Mouse (Mus musculus): ENCODE measurements at regions not wholly inside any gene's neighbourhood (a gene's known extent, or its start where the extent isn't known, plus 50 kb on each side); places are given as distances from the start of the nearest gene placed in this dataset.
"Not testable (repeated sequence)": the region's sequence is repeated elsewhere in the genome, so short reads cannot be mapped to it uniquely, and the experiment has no call there.

DNA sequence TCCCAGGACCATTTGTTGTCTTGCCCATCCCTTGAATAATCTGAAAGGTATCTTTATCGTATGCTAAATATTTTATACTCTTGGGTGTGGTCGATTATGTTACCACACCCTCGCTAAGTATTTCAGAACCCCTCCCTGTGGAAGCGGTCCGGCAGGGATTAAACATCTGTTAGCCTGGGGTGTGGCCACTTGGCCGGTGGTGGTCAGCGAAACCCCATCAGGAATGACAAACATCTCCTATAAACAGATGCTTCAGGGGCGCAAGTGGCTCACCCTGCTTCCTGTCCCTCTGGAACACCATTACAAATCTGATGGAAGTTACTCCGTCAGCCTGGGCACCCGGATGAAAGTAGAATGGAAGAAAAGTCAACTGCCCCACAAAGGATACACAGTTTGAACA lies 119.8 kb upstream of the Dyrk2 start:
- DNase-seq (ENCODE audit: low read depth in 1 of 2, low spot score in 2 of 2), result no peak

DNA sequence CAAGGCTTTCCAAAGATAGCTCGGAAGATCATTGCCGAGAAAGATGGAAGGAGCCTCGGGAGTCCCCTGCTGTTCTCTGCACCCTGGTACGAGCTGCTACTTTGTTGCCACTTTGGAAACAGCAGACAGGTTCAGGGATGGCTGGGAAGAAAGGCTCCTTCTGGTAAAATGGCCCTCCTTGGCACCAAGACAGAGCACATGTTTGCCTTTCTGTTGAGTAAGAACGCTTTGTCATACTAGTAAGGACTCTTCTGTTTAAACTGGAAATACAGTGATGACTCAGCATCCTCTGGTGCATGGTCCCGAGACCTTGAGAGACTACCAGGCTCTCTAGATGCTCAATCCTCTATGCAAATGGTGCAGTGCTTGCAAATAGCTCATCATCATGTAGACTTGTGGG lies 118.2 kb upstream of the Dyrk2 start:
- no peak for DNase-seq (ENCODE audit: low read depth in 1 of 2, low spot score in 2 of 2)

DNA sequence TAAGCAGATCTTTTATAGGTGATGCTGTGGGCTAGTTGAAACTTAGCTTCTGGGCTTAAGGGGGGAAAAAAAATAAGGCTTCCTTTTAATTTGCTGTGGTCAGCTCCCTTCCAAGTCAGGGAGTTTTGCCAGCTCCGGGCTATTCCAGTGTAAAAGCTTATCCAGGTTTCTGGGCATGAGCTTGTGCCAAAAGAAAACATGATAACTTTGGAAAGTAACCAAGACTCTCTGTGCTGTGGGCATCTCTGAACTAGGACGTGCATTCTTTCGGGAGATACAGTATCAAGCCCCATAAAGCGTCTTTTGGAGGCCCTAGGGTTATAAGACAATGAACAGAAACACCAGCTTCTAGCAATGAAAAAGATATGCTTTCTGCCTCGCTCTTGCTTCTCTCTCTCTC lies 114.6 kb upstream of the Dyrk2 start:
- DNase-seq (ENCODE audit: low read depth in 1 of 2, low spot score in 2 of 2), result no peak

DNA sequence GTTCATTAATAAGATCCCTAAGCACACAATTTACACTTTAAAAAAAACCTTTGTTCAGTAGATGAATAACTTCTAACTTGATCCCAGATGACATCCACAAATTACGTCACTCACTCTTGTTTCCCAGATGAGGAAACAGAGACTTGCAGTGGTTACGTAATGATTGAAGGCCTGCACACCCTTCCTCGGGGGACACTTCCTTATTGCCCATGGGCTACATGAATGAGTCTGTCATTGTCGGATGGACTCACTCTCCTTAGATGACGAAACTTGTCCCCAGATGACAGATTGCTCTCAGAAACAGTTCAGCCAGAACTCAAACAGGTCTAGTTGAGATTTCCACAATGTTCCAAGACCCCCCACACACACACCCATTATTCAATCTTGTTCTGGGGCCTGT lies 111.4 kb upstream of the Dyrk2 start:
- peak in 1 of 2 experiments; percentile 10 for DNase-seq (ENCODE audit: low read depth in 1 of 2, low spot score in 2 of 2)

DNA sequence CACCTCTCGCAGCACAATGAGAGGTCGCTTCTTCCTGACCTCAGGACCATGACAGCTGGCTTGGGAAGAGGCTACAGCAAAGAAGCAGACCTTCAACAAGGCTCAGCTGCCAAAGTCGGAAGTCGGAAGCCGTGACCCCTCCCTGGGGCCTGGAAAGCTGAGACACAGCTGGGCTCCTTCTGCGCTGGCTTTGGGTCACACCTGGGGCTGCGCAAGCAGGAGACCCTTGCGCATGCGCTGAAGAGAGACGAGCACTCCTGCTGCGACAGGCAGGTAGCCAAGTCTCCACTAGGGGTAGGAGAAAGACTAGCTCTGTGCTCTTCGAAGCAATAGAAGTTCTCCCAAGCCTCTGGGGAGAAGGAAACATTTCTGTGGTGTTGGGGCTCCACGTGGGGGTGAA lies 109.3 kb upstream of the Dyrk2 start:
- no peak for DNase-seq (ENCODE audit: low read depth in 1 of 2, low spot score in 2 of 2)

DNA sequence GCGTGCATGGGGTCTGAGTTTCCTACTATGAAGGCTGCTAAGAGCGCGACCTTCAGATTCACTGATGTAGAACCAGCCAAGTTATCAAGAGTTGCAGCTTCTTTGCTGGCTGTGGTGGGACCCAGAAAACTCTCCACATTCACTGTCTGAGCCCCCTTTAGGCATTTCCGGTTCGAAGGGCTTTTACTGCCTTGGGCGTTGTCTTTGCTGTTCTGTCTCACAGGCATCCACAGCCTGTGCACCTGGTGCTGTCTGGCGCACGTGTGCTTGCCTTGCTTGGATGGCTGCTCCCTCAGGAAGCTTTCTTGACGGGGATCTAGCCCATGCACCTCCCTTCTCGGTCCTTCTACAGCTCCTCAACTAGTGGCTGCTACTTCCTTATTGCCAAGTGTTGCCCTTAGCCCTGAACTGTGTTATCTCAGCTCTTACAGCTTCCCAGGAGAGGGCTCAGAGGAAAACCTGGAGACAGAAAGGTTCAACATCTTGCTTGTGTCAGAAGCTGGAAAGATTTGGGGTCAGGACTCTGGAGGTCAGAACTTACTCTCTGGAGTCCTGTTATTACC lies 108.3 kb upstream of the Dyrk2 start:
- DNase-seq (ENCODE audit: low read depth in 1 of 2, low spot score in 2 of 2), result no peak

DNA sequence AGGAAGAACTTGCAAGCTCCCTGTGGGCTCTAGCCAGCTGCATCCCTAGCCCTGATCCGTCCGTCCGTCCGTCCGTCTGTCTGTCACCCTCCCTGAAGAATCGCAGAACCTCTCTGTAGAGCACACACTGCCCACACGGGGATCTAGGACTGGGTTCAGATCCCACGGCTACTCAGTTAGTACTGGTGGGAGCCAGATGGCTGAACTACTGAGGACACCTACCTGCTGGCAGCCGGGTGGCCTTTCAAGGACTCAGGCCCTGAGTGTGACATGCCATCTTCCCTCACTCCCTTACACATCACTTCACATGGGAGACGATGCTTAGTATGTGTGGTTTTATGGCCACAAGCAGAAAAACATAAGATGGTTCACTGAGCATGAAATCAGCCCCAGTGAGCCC lies 106.4 kb upstream of the Dyrk2 start:
- DNase-seq (ENCODE audit: low read depth in 1 of 2, low spot score in 2 of 2), result no peak

DNA sequence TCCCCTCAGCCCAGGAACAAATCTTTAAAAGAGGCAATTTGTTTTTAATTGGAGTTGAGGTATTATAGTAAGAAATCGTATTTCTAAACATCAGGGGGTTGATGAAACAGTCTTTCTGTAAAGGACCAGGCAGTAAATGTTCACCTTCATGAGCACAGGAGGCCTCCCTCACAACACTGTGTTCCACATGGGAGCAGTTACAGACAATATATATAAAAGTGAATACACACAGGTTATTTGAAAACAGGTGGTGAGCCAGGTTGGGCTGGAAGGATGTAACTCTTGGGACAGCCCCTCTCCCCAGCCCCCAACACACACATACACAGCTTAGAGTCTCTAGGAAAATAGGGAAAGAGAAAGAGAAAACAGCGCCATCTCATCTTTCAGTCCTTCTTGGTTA lies 105.8 kb upstream of the Dyrk2 start:
- DNase-seq (ENCODE audit: low read depth in 1 of 2, low spot score in 2 of 2), result no peak

DNA sequence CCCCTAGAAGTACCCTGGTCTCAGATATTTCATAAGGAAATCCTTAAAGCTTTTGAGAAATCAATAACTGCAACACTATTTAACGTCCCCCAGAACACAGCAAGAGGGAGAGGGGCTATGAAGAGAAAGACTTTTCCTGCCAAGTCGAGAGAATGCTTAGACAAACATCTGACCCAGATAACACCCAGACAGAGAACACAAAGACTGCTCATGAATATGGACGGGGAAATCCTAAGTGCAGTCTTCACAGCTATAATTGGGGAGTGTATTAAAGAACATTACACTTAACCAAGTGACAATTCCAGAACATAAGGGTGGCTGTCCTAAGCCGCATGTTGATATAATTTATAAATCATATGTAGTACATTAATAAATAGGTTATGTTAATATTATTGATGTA lies 103.3 kb upstream of the Dyrk2 start:
- DNase-seq (ENCODE audit: low read depth in 1 of 2, low spot score in 2 of 2), result no peak

DNA sequence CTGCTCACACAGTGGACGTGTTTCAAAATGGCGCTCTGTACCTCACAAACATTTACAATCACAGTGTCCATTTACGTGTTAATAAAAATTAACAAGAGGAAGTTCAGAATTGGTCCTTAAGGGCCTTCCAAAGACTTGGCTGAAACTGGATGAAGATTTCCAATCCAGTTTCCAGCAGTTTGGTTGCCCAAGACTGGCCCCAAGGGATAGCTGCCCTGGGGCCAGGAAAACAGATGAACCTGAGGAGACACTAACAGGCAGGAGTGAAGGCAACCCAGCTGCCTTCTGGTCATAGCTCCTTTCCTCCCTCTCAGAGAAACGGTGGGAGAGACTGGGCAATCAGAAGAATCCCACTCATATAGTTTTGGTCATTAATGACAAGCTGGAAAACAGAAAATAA lies 102.6 kb upstream of the Dyrk2 start:
- DNase-seq (ENCODE audit: low read depth in 1 of 2, low spot score in 2 of 2), result no peak

DNA sequence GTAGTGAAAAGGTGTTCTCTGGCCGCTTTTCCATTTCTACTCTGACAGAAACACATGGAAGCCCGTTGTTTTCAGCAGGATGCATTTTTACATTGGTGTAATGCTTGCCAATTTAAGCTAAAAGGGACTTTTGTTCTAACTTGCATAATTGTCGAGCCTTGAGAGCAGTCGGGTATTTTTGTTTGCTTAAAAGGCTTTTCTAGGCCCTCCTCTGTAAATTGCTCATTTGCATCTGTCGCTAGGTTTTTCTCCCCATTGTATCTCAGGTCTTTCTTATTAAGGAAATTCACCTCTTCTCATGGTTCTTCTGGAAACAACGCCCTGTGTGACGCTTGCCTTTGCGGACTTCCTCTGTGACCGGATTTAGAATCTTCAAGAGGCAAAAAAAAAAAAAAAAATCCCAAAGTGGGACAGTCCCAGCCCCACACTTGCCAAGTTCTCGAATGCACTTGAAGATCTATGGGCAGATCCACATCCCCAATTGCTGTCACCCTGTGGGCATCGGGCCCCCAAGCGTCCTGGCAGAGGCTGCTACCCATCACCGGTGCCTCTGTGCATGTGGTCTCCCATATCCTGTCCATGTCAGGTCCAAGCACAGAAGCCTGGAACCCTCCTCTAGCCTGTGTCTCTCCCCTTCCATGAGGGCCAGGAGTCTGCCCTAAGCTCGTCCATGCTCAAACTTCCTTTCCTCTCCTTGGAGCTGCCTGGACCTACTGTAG lies 100.6 kb upstream of the Dyrk2 start:
- DNase-seq (ENCODE audit: low read depth in 1 of 2, low spot score in 2 of 2), result no peak

DNA sequence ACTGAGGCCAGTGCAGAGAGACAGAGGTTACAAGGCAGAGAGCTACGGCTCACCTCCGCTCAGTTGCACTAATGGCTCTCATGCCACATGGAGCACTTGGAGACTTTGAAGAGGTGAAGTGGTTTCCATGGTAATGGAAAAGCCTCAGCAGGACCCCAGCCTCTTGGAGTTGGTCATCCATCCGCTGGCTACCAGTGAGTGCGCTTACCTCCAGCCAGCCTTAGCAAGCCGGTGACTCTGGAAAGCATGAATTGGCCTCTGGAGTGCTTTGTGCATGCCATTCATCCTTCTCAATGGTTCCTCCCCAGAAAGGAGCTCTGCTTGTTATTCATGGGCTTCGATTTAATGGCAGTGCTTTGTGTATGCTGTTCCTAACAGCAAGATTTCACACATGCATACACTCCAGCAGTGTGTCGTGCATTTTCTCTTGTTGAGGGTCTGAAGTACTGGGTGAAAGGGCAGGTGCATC lies 91.7 kb upstream of the Dyrk2 start:
- DNase-seq (ENCODE audit: low read depth in 1 of 2, low spot score in 2 of 2), result no peak

DNA sequence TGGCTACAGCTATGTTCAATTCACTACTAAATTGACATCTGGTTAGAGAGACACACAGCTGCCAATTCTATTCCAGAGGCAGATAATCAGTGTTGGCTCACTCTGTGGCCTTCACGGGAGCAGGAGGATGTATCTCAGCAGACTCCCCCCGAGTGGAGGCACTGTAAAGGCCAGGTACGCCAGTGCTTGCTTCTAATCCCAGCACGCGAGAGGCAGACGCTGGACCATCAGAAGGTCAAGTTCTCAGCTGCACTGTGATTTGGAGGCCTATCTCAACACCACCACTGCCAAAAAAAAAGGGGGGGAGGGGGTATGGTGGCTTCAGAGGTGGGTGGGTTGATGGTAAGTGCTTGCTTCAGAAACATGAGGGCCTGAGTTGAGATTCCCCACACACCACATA lies 90.1 kb upstream of the Dyrk2 start:
- no peak for DNase-seq (ENCODE audit: low read depth in 1 of 2, low spot score in 2 of 2)

DNA sequence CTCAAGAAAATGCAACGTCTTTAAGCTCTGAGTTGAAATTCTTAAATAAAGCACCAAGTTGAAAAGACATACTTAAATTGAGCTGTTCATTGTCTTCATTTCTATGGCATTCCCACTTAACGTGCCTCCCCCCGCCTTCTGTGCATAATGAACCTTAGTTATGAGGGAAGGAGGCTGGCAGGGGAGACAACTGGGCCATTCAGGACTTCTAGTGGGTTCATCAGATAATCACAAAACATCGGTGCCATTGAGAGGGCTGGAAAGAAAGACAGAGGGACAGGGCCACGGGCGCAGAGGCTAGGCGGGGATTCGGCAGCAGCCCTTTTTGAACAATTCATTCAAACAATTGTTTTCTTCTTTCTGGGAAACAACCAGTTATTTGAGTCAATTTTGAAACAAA lies 89.6 kb upstream of the Dyrk2 start:
- DNase-seq (ENCODE audit: low read depth in 1 of 2, low spot score in 2 of 2), result no peak

DNA sequence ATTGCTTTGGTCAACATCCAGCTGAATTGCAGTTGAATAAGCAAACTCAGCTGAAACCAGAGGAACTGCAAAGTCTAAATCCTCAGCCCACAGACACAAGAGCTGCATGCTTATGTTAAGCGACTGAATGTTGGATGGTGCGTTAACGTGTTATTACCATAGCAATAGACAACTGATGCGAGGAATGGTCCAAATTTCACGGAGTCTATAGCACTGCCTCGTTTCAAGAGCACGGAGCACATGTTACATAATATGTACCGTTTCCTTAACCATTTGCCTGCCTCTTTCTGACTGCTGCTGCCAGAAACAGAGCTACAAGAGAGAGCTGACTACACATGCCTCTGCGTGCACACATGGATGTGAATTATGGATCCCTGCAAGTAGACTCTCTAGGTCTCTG lies 86.3 kb upstream of the Dyrk2 start:
- no peak for DNase-seq (ENCODE audit: low read depth in 1 of 2, low spot score in 2 of 2)

DNA sequence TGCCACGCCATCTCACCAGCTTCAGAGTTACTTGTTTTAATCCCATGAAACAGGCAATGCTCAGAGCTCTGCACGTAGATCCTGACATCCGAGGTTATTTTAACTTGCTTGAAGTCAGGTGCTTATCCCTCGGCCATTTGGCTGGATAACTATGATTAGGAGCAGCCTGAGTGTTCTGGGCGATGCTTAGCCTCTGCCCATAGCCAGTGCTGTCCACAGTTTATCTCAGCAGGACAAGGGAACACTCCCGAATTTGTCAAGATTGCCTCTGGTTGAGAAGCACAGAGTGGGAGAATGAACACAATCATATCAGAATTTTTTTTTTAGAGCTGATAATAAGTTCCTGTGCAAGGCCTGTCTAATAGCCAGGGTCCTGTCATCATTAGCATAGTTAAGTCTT lies 83.4 kb upstream of the Dyrk2 start:
- no peak for DNase-seq (ENCODE audit: low read depth in 1 of 2, low spot score in 2 of 2)

DNA sequence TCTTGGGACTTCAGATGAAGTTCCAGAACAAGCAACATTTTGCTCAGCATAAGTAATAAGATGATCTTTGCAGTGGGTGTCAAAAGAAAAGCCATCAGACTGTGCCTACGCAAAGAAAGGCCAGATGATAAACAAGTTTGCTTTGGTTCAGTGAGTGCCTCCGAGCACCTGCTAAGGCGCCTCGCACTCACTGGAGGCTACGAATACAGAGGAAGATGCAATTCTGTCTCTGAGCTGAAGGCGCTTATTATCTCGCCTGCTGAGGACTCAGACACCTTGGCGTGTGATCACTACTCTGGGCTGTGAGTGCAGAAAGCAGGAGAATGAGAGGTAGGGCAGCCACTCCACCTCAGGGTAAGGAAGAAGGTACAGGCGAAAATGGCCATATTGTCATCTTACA lies 82.7 kb upstream of the Dyrk2 start:
- no peak for DNase-seq (ENCODE audit: low read depth in 1 of 2, low spot score in 2 of 2)

DNA sequence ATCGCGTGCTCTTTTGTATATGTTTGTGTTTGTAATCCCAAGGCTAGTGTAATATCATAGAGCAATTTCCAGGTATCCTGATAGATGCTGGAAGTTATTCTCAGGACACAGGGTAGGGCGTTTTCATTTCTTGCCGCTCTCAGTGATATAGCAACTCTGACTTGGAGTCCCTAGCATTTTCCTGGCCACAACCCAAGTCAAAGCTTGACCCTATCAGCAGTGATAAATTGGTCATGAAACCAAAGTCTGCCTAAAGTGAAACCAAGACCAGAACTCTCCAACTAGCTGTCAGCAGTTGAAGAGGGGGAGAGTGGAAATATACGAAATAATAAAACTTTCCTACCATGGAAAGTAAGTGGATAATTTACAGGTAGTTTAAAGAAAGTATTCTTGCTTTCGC lies 77.7 kb upstream of the Dyrk2 start:
- no peak for DNase-seq (ENCODE audit: low read depth in 1 of 2, low spot score in 2 of 2)

DNA sequence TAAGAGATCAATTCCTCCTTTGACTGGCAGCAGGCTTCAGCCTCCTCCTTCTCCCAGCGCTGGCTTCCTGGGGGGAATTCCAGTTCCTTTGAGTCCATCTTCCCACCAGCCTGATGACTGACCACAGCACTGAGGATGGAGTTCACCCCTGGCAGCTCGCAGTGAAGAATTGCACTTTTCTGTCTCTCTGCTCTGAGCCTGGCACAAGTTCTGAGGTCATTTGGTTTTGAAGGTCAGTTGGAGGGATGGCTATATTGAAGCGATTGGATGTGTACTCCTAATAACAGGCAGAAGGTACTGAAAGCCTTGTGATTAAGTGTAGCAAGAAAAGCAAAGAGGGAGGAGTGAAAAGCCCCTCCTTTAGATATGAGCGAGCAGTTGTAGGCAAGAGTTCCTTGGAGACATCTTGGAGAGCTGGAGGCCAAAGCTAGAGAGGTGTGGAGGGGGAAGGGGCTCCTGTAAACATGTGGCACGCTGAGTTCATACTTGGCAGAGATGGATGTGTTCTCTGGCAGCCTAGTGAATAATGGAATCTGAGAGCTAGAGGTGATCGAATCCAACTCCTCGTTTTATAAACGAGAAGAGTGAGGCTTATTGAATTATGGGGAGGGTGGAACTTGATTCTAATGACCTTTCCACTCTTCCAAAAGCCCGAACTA lies 77.1 kb upstream of the Dyrk2 start:
- no peak for DNase-seq (ENCODE audit: low read depth in 1 of 2, low spot score in 2 of 2)

DNA sequence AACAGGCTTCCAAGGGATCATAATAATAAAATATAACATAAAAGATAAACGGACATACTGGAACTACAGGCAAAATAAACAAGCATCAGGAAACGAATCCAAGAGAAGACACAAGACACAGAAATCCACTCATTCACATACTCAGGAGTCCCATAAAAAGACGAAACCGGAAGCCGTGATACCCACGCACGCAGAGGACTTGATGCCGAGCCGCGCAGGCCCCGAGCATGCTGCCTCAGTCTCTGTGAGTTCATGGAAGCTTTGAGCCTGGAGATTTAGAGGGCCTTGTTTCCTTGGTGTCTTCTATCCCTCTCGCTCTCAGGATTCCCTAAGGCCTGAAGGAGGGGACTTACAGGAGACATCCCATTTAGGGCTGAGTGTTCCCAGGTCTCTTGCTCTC lies 57.3 kb upstream of the Dyrk2 start:
- DNase-seq (ENCODE audit: low read depth in 1 of 2, low spot score in 2 of 2), result no peak

DNA sequence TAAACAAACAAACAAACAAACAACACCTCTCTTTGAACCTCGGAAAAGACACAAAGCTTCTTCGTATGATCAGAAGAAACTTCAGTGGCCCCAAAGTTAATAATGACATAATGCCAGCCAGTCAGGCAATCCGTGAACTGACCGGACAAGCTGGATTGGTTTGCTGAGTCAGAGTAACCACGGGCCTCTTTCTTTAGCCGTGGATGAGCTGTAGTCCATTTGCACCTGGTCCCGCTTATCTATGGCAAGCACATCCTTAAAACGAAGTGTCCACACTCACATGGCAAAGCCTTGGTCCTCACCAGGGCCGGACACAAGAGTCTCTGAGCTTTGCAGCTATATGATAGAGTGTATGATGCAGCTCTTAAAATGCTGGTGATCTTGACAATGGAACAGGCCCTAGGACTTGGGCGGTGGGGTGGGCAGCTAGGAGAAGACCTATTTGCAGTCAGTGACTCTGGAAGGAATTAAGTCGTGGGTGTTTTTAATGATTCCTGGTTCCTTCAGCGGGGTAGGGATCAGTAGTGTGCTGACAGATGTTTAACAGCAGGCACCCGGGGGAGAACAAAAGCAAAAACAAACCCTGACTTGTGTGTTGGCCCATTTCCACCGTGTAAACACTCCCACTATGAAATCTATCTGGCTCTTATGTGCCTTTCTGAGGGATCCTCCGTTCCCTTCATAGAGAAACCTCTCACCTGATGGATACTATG lies 53.6 kb upstream of the Dyrk2 start:
- no peak for DNase-seq (ENCODE audit: low read depth in 1 of 2, low spot score in 2 of 2)

DNA sequence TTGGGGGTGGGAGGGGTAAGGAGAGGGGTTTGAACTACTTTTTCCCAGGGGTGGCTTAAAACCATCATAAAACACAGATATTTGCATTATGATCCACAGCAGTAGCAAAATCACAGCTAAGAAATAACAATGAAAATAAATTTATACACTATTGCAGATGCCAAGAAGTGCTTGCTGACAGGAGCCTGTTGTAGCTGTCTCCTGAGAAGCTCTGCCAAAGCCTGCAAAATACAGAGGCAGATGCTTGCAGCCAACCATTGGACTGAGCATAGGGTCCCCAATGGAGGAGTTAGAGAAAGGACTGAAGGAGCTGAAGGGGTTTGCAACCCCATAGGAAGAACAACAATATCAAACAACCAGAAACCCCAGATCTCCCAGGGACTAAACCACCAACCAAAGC lies 52.1 kb upstream of the Dyrk2 start:
- not testable (repeated sequence) for DNase-seq (ENCODE audit: low read depth in 1 of 2, low spot score in 2 of 2)

All from monocyte, adult 2 months (primary cell).